In genomic region chr13:60761161-60761560, GRCm38 (mm10) we compare ENCODE assay signal across 33 mouse cellular contexts. TPM values are rescaled to one million over a fixed set of nuclear protein-coding genes. Genes with fewer than 3 reads are reported as not detected.
A peak's percentile ranks its signal among the peaks of the same experiment; 100 is the strongest.
DNase-seq lines count a peak whose midpoint lies in the region; ATAC-seq and TF ChIP-seq lines count a peak whose summit lies in the region.
"Had no signal": no experiment of that assay in that cellular context is flagged by ENCODE, and none has a peak within 500 bp of the region (broad histone marks: within the 10 kb centered on the region; RNA-seq: fewer than 3 reads in every experiment).

No protein-coding gene starts in this region.

- H3K27ac ChIP-seq in hindbrain, embryonic 14.5 days = no peak overlapping the region
- no peak overlapping the region for H3K27ac ChIP-seq in hindbrain, embryonic 10.5 days
- no peak overlapping the region for H3K27ac ChIP-seq in lung, embryonic 15.5 days
- H3K27ac ChIP-seq: forebrain, embryonic 13.5 days; heart, embryonic 15.5 days; left cerebral cortex, adult 2 months; limb, embryonic 12.5 days; liver, embryonic 12.5 days; macrophage; neural tube, embryonic 15.5 days; stomach, embryonic 15.5 days had no signal

- peaks cover 71% of the 10 kb centered on the region for H3K36me3 ChIP-seq in hindbrain, embryonic 14.5 days (replicated peaks; ENCODE audit: control insufficient read depth, insufficient read depth)
- H3K36me3 ChIP-seq in hindbrain, embryonic 10.5 days = peaks cover 54% of the 10 kb centered on the region
- peaks cover 25% of the 10 kb centered on the region; the same call in 1 of the 2 replicates for H3K36me3 ChIP-seq in lung, embryonic 15.5 days
- H3K36me3 ChIP-seq in G1E (replicated peaks) = no peaks in the 10 kb centered on the region

- no peaks in the 10 kb centered on the region for H3K4me1 ChIP-seq in hindbrain, embryonic 14.5 days (replicated peaks; ENCODE audit: control insufficient read depth, insufficient read depth, low read length)
- H3K4me1 ChIP-seq in hindbrain, embryonic 10.5 days (replicated peaks) = no peaks in the 10 kb centered on the region
- no peaks in the 10 kb centered on the region for H3K4me1 ChIP-seq in lung, embryonic 15.5 days
- H3K4me1 ChIP-seq in G1E (ENCODE audit: insufficient read depth, low read depth, low read length) = no peaks in the 10 kb centered on the region
- H3K4me1 ChIP-seq: forebrain, embryonic 13.5 days; heart, embryonic 15.5 days; limb, embryonic 12.5 days; liver, embryonic 12.5 days; neural tube, embryonic 15.5 days; stomach, embryonic 15.5 days had no signal

- no peak for DNase-seq in hindbrain, embryonic 14.5 days (ENCODE audit: low spot score)
- DNase-seq in hindbrain, embryonic 10.5 days (ENCODE audit: low spot score) = no peak
- no peak for DNase-seq in lung, adult 18-20 months
- no peak for DNase-seq in G1E (ENCODE audit: low spot score)
- DNase-seq: adrenal gland, postnatal 10 days; B cell, adult 2 months; cerebellum, adult 11-12 months; cerebellum, adult 9-11 months; gastrocnemius, postnatal 10 days; heart, postnatal 4 days; kidney, postnatal 25 days; liver, postnatal 0 days; lung, postnatal 10 days; right cerebral cortex, postnatal 25 days had no signal

- no peak overlapping the region for H3K4me3 ChIP-seq in hindbrain, embryonic 14.5 days (replicated peaks; ENCODE audit: low read length)
- H3K4me3 ChIP-seq in hindbrain, embryonic 10.5 days = no peak overlapping the region
- H3K4me3 ChIP-seq in lung, embryonic 15.5 days = no peak overlapping the region
- peak overlapping the region; percentile 38; the same call in 1 of the 2 replicates for H3K4me3 ChIP-seq in G1E (ENCODE audit: low read depth, low read length)
- H3K4me3 ChIP-seq: forebrain, embryonic 13.5 days; heart, embryonic 15.5 days; left cerebral cortex, adult 2 months; limb, embryonic 12.5 days; liver, embryonic 12.5 days; neural tube, embryonic 15.5 days; stomach, embryonic 15.5 days had no signal

- peak; percentile 29 for ATAC-seq in hindbrain, embryonic 14.5 days (ENCODE audit: low FRiP score)
- 0 out of 2 replicates have a peak, but pooled peaks have one; percentile 27 for ATAC-seq in lung, embryonic 15.5 days (ENCODE audit: borderline replicate concordance, extremely low read depth, low FRiP score, low TSS enrichment)
- ATAC-seq in G1E (ENCODE audit: extremely low read depth, insufficient number of reproducible peaks, low FRiP score, poor library complexity, severe bottlenecking) = no peak
- ATAC-seq in monocyte, adult 5-6 weeks (replicated peaks; ENCODE audit: insufficient number of reproducible peaks, low FRiP score, low TSS enrichment, poor library complexity, severe bottlenecking) = 0 out of 2 replicates have a peak, but pooled peaks have one; percentile 22
- ATAC-seq: forebrain, embryonic 13.5 days; intestine, postnatal 0 days; liver, embryonic 12.5 days; liver, postnatal 0 days had no signal

- TF ChIP-seq CTCF in G1E (IDR thresholded peaks at IDR 0.05; ENCODE audit: low read depth, low read length) = no peak

- 98% methylated on average over 17 of the region's 17 CpGs for WGBS in hindbrain, embryonic 14.5 days
- WGBS in hindbrain, embryonic 10.5 days = 95% methylated on average over 17 of the region's 17 CpGs
- WGBS in lung, embryonic 15.5 days = 94% methylated on average over 17 of the region's 17 CpGs

- no peaks in the 10 kb centered on the region for H3K27me3 ChIP-seq in hindbrain, embryonic 14.5 days (ENCODE audit: control insufficient read depth, insufficient read depth, low read length)
- H3K27me3 ChIP-seq in hindbrain, embryonic 10.5 days (ENCODE audit: insufficient read depth, poor library complexity, severe bottlenecking) = no peaks in the 10 kb centered on the region
- H3K27me3 ChIP-seq in lung, embryonic 15.5 days = no peaks in the 10 kb centered on the region
- no peaks in the 10 kb centered on the region for H3K27me3 ChIP-seq in G1E (ENCODE audit: insufficient read depth, low read length)
- H3K27me3 ChIP-seq: forebrain, embryonic 13.5 days; heart, embryonic 15.5 days; limb, embryonic 12.5 days; liver, embryonic 12.5 days; neural tube, embryonic 15.5 days; stomach, embryonic 15.5 days had no signal

- H3K9ac ChIP-seq in hindbrain, embryonic 14.5 days = no peak overlapping the region
- H3K9ac ChIP-seq in lung, embryonic 15.5 days = no peak overlapping the region
- H3K9ac ChIP-seq: forebrain, embryonic 13.5 days; heart, embryonic 15.5 days; limb, embryonic 12.5 days; liver, embryonic 12.5 days; liver, postnatal 0 days; neural tube, embryonic 15.5 days; stomach, embryonic 15.5 days had no signal

- no peak overlapping the region for H3K4me2 ChIP-seq in hindbrain, embryonic 14.5 days (replicated peaks)
- no peak overlapping the region for H3K4me2 ChIP-seq in lung, embryonic 15.5 days
- H3K4me2 ChIP-seq: forebrain, embryonic 13.5 days; heart, embryonic 15.5 days; limb, embryonic 12.5 days; liver, embryonic 12.5 days; neural tube, embryonic 15.5 days; stomach, embryonic 15.5 days had no signal

- H3K9me3 ChIP-seq in hindbrain, embryonic 14.5 days (ENCODE audit: control insufficient read depth, low read length) = no peaks in the 10 kb centered on the region
- H3K9me3 ChIP-seq in hindbrain, embryonic 10.5 days = no peaks in the 10 kb centered on the region
- H3K9me3 ChIP-seq in lung, embryonic 15.5 days = no peaks in the 10 kb centered on the region
- peaks cover 47% of the 10 kb centered on the region for H3K9me3 ChIP-seq in G1E (replicated peaks)
- H3K9me3 ChIP-seq: forebrain, embryonic 13.5 days; heart, embryonic 15.5 days; limb, embryonic 12.5 days; liver, embryonic 12.5 days; neural tube, embryonic 15.5 days; stomach, embryonic 15.5 days had no signal

RNA-seq across cellular contexts. Expression of gene BC051665, which starts 25.0 kb away (rescaled TPM):
- not detected in 2 replicates for polyA plus RNA-seq in hindbrain, embryonic 14.5 days (2014; fragmentation: Nextera tagmentation; extraction: Ambion mirVana)
- polyA plus RNA-seq in hindbrain, embryonic 10.5 days (2016; fragmentation: Nextera tagmentation; extraction: Ambion mirVana) = not detected in 2 replicates
- polyA plus RNA-seq in lung, embryonic 15.5 days (2015; fragmentation: Nextera tagmentation; extraction: Ambion mirVana) = not detected in 2 replicates
- total RNA-seq in G1E (2014; fragmentation: Nextera tagmentation) (not detected in 2 replicates), G1E (2017) (not detected in 2 replicates)
- not detected in 2 replicates for polyA plus RNA-seq in G1E (2012)
- not detected in 3 replicates for total RNA-seq in monocyte, adult 5-6 weeks (2017)
- total RNA-seq: adrenal gland, postnatal 10 days; common myeloid progenitor, adult 5-6 weeks; ES-E14; gastrocnemius, postnatal 10 days; heart, postnatal 4 days; layer of hippocampus, adult 18-20 months; layer of hippocampus, postnatal 14 days; left cerebral cortex, adult 2 months; left cerebral cortex, postnatal 25 days; megakaryocyte-erythroid progenitor cell, adult 5-6 weeks had no signal
- polyA plus RNA-seq: forebrain, embryonic 13.5 days; gonadal fat pad, adult 2 months; heart, embryonic 15.5 days; intestine, postnatal 0 days; kidney, embryonic 14.5 days; limb, embryonic 12.5 days; liver, embryonic 12.5 days; liver, postnatal 0 days; macrophage; neural tube, embryonic 15.5 days; stomach, embryonic 15.5 days had no signal

RNA-seq across cellular contexts. Expression of gene Ctsll3, which starts 41.5 kb away (rescaled TPM):
- polyA plus RNA-seq in hindbrain, embryonic 14.5 days (2014; fragmentation: Nextera tagmentation; extraction: Ambion mirVana) = not detected in 2 replicates
- not detected in 2 replicates for polyA plus RNA-seq in hindbrain, embryonic 10.5 days (2016; fragmentation: Nextera tagmentation; extraction: Ambion mirVana)
- not detected in 2 replicates for polyA plus RNA-seq in lung, embryonic 15.5 days (2015; fragmentation: Nextera tagmentation; extraction: Ambion mirVana)
- not detected in 2 replicates for total RNA-seq in G1E (2014; fragmentation: Nextera tagmentation)
- total RNA-seq in G1E (2017) = not detected in 2 replicates
- not detected in 2 replicates for polyA plus RNA-seq in G1E (2012)
- not detected in 3 replicates for total RNA-seq in monocyte, adult 5-6 weeks (2017)
- total RNA-seq: adrenal gland, postnatal 10 days; common myeloid progenitor, adult 5-6 weeks; ES-E14; gastrocnemius, postnatal 10 days; heart, postnatal 4 days; layer of hippocampus, adult 18-20 months; layer of hippocampus, postnatal 14 days; left cerebral cortex, adult 2 months; left cerebral cortex, postnatal 25 days; megakaryocyte-erythroid progenitor cell, adult 5-6 weeks had no signal
- polyA plus RNA-seq: forebrain, embryonic 13.5 days; gonadal fat pad, adult 2 months; heart, embryonic 15.5 days; intestine, postnatal 0 days; kidney, embryonic 14.5 days; limb, embryonic 12.5 days; liver, embryonic 12.5 days; liver, postnatal 0 days; macrophage; neural tube, embryonic 15.5 days; stomach, embryonic 15.5 days had no signal
